Comparison of ENCODE assay signal across 8 mouse cellular contexts in the genomic region with DNA sequence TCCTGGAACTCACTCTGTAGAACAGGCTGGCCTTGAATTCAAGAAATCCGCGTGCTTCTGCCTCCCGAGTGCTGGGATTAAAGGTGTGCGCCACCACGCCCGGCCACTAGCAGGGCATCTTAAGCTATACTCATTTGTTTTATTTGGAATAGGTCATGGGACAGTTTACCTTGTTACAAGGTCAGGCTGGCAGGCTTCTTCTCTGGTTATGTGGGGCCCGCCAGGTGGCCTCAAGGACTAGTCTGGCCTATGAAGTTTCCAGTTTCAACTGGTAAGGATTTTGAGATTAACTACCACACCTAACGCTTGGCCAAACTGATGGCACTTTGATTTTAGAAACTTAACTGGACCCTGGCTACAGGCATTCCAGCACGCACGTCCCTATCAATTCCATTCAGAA. TPM values are rescaled to one million over a fixed set of nuclear protein-coding genes. Genes with fewer than 3 reads are reported as not detected.
DNase-seq lines count a peak whose midpoint lies in the region; TF ChIP-seq lines count a peak whose summit lies in the region.

No protein-coding gene starts in this region.

- intact Hi-C loops in left cerebral cortex, postnatal 36 days (cut with DNase I) = no loop called here

- peak overlapping the region; percentile 84 for H3K27ac ChIP-seq in cerebellum, adult 2 months (ENCODE audit: insufficient read depth, low read length)
- H3K27ac ChIP-seq in forebrain, embryonic 10.5 days = peak overlapping the region; percentile 99

- WGBS in cerebellum, adult 2 months = 18% methylated on average over 10 of the region's 10 CpGs
- 20% methylated on average over 10 of the region's 10 CpGs for WGBS in forebrain, embryonic 10.5 days

- H3K27me3 ChIP-seq in cerebellum, adult 2 months (ENCODE audit: control insufficient read depth, insufficient read depth, low read length) = no peaks in the 10 kb centered on the region
- H3K27me3 ChIP-seq in forebrain, embryonic 10.5 days (ENCODE audit: poor library complexity, severe bottlenecking) = no peaks in the 10 kb centered on the region

- H3K4me3 ChIP-seq in cerebellum, adult 2 months (replicated peaks; ENCODE audit: insufficient read depth, low read depth, low read length) = peak overlapping the region; percentile 78
- peak overlapping the region; percentile 84 for H3K4me3 ChIP-seq in forebrain, embryonic 10.5 days

- no peak for TF ChIP-seq POLR2A in cerebellum, adult 2 months (IDR thresholded peaks at IDR 0.05; ENCODE audit: borderline replicate concordance, insufficient read depth, low read length)

- H3K36me3 ChIP-seq in forebrain, embryonic 10.5 days (replicated peaks) = peaks cover 14% of the 10 kb centered on the region

- no peak for TF ChIP-seq CTCF in cerebellum, adult 2 months (IDR thresholded peaks at IDR 0.05; ENCODE audit: borderline replicate concordance, insufficient read depth, low read depth, low read length)

- H3K9me3 ChIP-seq in forebrain, embryonic 10.5 days = no peaks in the 10 kb centered on the region

- no peaks in the 10 kb centered on the region for H3K4me1 ChIP-seq in cerebellum, adult 2 months (ENCODE audit: control insufficient read depth, insufficient read depth, low read length)
- peaks cover 23% of the 10 kb centered on the region for H3K4me1 ChIP-seq in forebrain, embryonic 10.5 days

- DNase-seq in cerebellum, adult 2 months = no peak
- no peak for DNase-seq in cerebellum, postnatal 10 days
- DNase-seq in A20 (ENCODE audit: low read depth, low spot score) = peak; percentile 73
- DNase-seq in forebrain, embryonic 10.5 days (ENCODE audit: extremely low spot score, low spot score) = no peak
- DNase-seq in liver = peak; percentile 17
- DNase-seq in skeletal muscle tissue, adult 2 months (ENCODE audit: low read depth, low spot score) = peak; percentile 13
- DNase-seq in left cerebral cortex, postnatal 36 days (ENCODE audit: low spot score in 2 of 2) = no peak
- no peak for DNase-seq in frontal cortex, postnatal 14 days (ENCODE audit: low spot score in 2 of 2)

RNA-seq across cellular contexts. Expression of a gene that starts 0.4 kb away (rescaled TPM):
- 4.6 and 4.9 TPM in 2 replicates for polyA plus RNA-seq in cerebellum, adult 2 months (2012; rRNA removed)
- polyA plus RNA-seq in forebrain, embryonic 10.5 days (2016; fragmentation: Nextera tagmentation; extraction: Ambion mirVana) = 12.1 and 12.7 TPM in 2 replicates
- 10 to 100 TPM; 10.0 to 12.2 TPM for total RNA-seq in left cerebral cortex, postnatal 36 days (2021)

RNA-seq across cellular contexts. Expression of a gene that starts 5.3 kb away (rescaled TPM):
- polyA plus RNA-seq in cerebellum, adult 2 months (2012; rRNA removed) = 23.3 and 23.7 TPM in 2 replicates
- polyA plus RNA-seq in forebrain, embryonic 10.5 days (2016; fragmentation: Nextera tagmentation; extraction: Ambion mirVana) = 48.0 and 51.9 TPM in 2 replicates
- 10 to 100 TPM; 23.2 to 24.3 TPM for total RNA-seq in left cerebral cortex, postnatal 36 days (2021)

Comparison
In these comparisons a context has a peak if more than half of its experiments do, and no peak if none do; other contexts are left out.
1. DNase-seq: peak in A20 (single experiment), liver (single experiment) and skeletal muscle tissue, adult 2 months (single experiment); none in cerebellum, adult 2 months (0 of 2), cerebellum, postnatal 10 days (0 of 2), forebrain, embryonic 10.5 days (single experiment), left cerebral cortex, postnatal 36 days (0 of 2) and frontal cortex, postnatal 14 days (0 of 2).